Comparison of ENCODE assay signal across 8 mouse cellular contexts in genomic region chr17:83916684-83917166, GRCm38 (mm10).
DNase-seq lines count a peak whose midpoint lies in the region; ATAC-seq lines count a peak whose summit lies in the region.

No protein-coding gene starts in this region.

- H3K9me3 ChIP-seq in heart, embryonic 11.5 days (replicated peaks; ENCODE audit: control insufficient read depth, low read length), result no peaks in the 10 kb centered on the region

- H3K9ac ChIP-seq in heart, embryonic 11.5 days (ENCODE audit: low read depth, low read length), result no peak overlapping the region

- H3K4me1 ChIP-seq in heart, embryonic 11.5 days (ENCODE audit: control insufficient read depth, insufficient read depth, low read length), result peaks cover 24% of the 10 kb centered on the region

- H3K4me2 ChIP-seq in heart, embryonic 11.5 days, result no peak overlapping the region

- ATAC-seq in common myeloid progenitor, adult 5-6 weeks (replicated peaks; ENCODE audit: low read depth, poor library complexity, severe bottlenecking), result peak; percentile 27
- peak; percentile 51 for ATAC-seq in heart, embryonic 11.5 days (replicated peaks; ENCODE audit: insufficient number of reproducible peaks, low FRiP score, low TSS enrichment)

- 14% methylated on average over 10 of the region's 10 CpGs for WGBS in heart, embryonic 11.5 days (ENCODE audit: insufficient replicate concordance)

- H3K4me3 ChIP-seq in heart, embryonic 11.5 days (ENCODE audit: low read depth, low read length), result no peak overlapping the region

- peak overlapping the region; percentile 59 for H3K27ac ChIP-seq in heart, embryonic 11.5 days (ENCODE audit: low read depth, low read length)

- no peaks in the 10 kb centered on the region for H3K36me3 ChIP-seq in heart, embryonic 11.5 days (ENCODE audit: control insufficient read depth, insufficient read depth, low read length)

- no peaks in the 10 kb centered on the region for H3K27me3 ChIP-seq in heart, embryonic 11.5 days (ENCODE audit: control insufficient read depth, insufficient read depth, low read length)

- DNase-seq in kidney, adult 11 months, result peak; percentile 46
- no peak for DNase-seq in kidney, adult 18-20 months
- DNase-seq in kidney, postnatal 4 days, result peak; percentile 81 to 85
- no peak for DNase-seq in thymus, postnatal 25 days
- DNase-seq in cerebellum, postnatal 36 days, result no peak
- no peak for DNase-seq in frontal cortex, postnatal 25 days (ENCODE audit: low spot score in 2 of 2)

Comparison
In these comparisons a context has a peak if more than half of its experiments do, and no peak if none do; other contexts are left out.
1. DNase-seq: peak in kidney, adult 11 months (single experiment) and kidney, postnatal 4 days (2 of 2); none in kidney, adult 18-20 months (single experiment), thymus, postnatal 25 days (single experiment), cerebellum, postnatal 36 days (0 of 2) and frontal cortex, postnatal 25 days (0 of 2).